Mouse (Mus musculus) kidney, embryonic 15.5 days (tissue): ENCODE data around the gene Alox12e. TPM values are rescaled to one million over a fixed set of nuclear protein-coding genes. Genes with fewer than 3 reads are reported as not detected.
A peak's percentile ranks its signal among the peaks of the same experiment; 100 is the strongest.

Source experiments
- ATAC-seq: fragments of 200-750 bp; cut with Nextera tagmentation; replicated peaks from 2 replicates; pipeline ENCODE4 v1.8.0; 2017; ENCODE audit warnings: moderate TSS enrichment; ENCODE audit not compliant: low FRiP score
- H3K27ac ChIP-seq: fragments of 300-500 bp; sonication (generic); 2 replicates; pipeline ENCODE4 v1.5.1; 2015; ENCODE audit warnings: mild to moderate bottlenecking, inconsistent platforms
- H3K27me3 ChIP-seq: fragments of 300-500 bp; sonication (generic); 2 replicates; pipeline ENCODE4 v1.6.1; 2015; ENCODE audit warnings: inconsistent platforms
- H3K36me3 ChIP-seq: fragments of 300-500 bp; sonication (generic); 2 replicates; pipeline ENCODE4 v1.6.1; 2015; ENCODE audit warnings: inconsistent platforms
- H3K4me1 ChIP-seq: fragments of 300-500 bp; sonication (generic); 2 replicates; pipeline ENCODE4 v1.6.1; 2015; ENCODE audit warnings: inconsistent platforms
- H3K4me2 ChIP-seq: fragments of 300-500 bp; sonication (generic); 2 replicates; pipeline ENCODE4 v1.6.1; 2015; ENCODE audit warnings: moderate library complexity, mild to moderate bottlenecking, inconsistent platforms
- H3K4me3 ChIP-seq: fragments of 300-500 bp; sonication (generic); replicated peaks from 2 replicates; pipeline ENCODE4 v1.5.1; 2015; ENCODE audit warnings: mild to moderate bottlenecking, inconsistent platforms
- H3K9ac ChIP-seq: fragments of 300-500 bp; sonication (generic); 2 replicates; pipeline ENCODE4 v1.6.1; 2015; ENCODE audit warnings: mild to moderate bottlenecking, inconsistent platforms
- H3K9me3 ChIP-seq: fragments of 300-500 bp; sonication (generic); replicated peaks from 2 replicates; pipeline ENCODE4 v1.6.1; 2016; ENCODE audit warnings: inconsistent platforms
- WGBS: fragments of 180-500 bp; shearing (Covaris S2); methylation state at CpG from one replicate; pipeline ENCODE4 v1.1.7; 2015; ENCODE audit warnings: mixed read lengths; 5-methylcytosine and 5-hydroxymethylcytosine counted together
- polyA plus RNA-seq: library from polyadenylated mRNA; unstranded; fragments of >200 nt; fragmentation: Nextera tagmentation; extraction: Ambion mirVana; gene quantifications from 2 replicates; pipeline ENCODE4 v1.2.1, GENCODE M21; 2015

The Alox12e gene
- polyA plus RNA-seq, 1 experiment from 2014 or later, result not detected

DNA sequence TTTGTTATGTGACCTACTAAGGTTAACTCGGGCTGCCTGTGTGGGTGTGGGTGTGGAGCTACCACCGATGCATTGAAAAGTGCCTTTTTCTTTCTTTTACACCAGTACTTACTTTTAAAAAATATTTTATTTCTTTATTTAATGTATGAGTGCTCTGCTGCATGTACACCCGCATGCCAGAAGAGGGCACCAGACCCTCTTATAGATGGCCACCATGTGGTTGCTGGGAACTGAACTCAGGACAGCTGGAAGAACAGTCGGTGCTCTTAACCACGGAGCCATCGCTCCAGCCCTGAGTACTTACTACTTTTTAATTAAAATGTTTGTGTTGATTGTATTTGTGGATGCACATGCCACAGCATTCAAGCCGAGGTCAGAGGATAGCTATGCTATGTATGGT is 8.6 kb downstream of the Alox12e start:
- no peaks in the 10 kb centered on the region for H3K36me3 ChIP-seq
- WGBS, result 35% methylated on average over 7 of the region's 7 CpGs
- H3K4me1 ChIP-seq, result no peaks in the 10 kb centered on the region
- no peak overlapping the region for H3K27ac ChIP-seq
- peaks cover 30% of the 10 kb centered on the region for H3K27me3 ChIP-seq
- no peak overlapping the region for H3K9ac ChIP-seq
- no peak overlapping the region for H3K4me2 ChIP-seq
- no peaks in the 10 kb centered on the region for H3K9me3 ChIP-seq
- ATAC-seq, result no peak
- no peak overlapping the region for H3K4me3 ChIP-seq

GRCm38 (mm10) chr11:70309341-70309740 is 13.1 kb downstream of the Alox12e start:
- Histone ChIP-seq H3K27ac (no peak overlapping the region), H3K27me3 (peaks cover 10% of the 10 kb centered on the region; the same call in 1 of the 2 replicates), H3K9me3 (no peaks in the 10 kb centered on the region), H3K9ac (no peak overlapping the region), H3K4me1 (peaks cover 15% of the 10 kb centered on the region), H3K4me3 (no peak overlapping the region), H3K4me2 (no peak overlapping the region), H3K36me3 (no peaks in the 10 kb centered on the region)
- WGBS, result 25% methylated on average over 9 of the region's 9 CpGs
- no peak for ATAC-seq

DNA sequence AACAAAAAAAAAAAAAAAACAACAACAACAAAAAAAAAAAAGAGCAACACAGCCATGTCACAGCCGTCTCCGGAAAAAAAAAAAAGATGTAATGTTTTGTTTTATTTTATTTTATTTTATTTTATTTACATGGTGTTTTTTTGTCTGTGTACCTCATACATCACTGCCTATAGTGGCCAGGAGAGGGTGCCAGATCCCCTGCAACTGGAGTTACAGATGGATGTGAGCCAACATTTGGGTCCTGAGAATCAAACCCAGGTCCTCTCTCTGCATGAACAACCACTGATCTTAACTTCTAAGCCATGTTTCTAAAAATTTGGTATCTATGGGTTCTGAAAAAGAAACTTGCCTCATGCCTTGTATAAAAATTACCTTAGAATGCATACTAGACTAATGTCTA is 14.1 kb downstream of the Alox12e start:
- peaks cover 10% of the 10 kb centered on the region; the same call in 1 of the 2 replicates for H3K27me3 ChIP-seq
- WGBS, result 97% methylated on average over 2 of the region's 2 CpGs
- H3K9ac ChIP-seq, result no peak overlapping the region
- H3K36me3 ChIP-seq, result no peaks in the 10 kb centered on the region
- H3K4me3 ChIP-seq, result no peak overlapping the region
- no peak overlapping the region for H3K27ac ChIP-seq
- no peak overlapping the region for H3K4me2 ChIP-seq
- ATAC-seq, result no peak
- peaks cover 15% of the 10 kb centered on the region for H3K4me1 ChIP-seq
- H3K9me3 ChIP-seq, result no peaks in the 10 kb centered on the region

GRCm38 (mm10) chr11:70306159-70306558 is 16.3 kb downstream of the Alox12e start:
- WGBS, result 20% methylated on average over 7 of the region's 7 CpGs
- H3K9ac ChIP-seq, result no peak overlapping the region
- H3K4me1 ChIP-seq, result peaks cover 15% of the 10 kb centered on the region
- no peak for ATAC-seq
- peaks cover 1% of the 10 kb centered on the region; the same call in 1 of the 2 replicates for H3K9me3 ChIP-seq
- 0 out of 2 replicates have a peak overlapping the region, but pooled peaks have one; percentile 4 for H3K27ac ChIP-seq
- H3K4me3 ChIP-seq, result no peak overlapping the region
- no peaks in the 10 kb centered on the region for H3K36me3 ChIP-seq
- H3K27me3 ChIP-seq, result peaks cover 10% of the 10 kb centered on the region; the same call in 1 of the 2 replicates
- H3K4me2 ChIP-seq, result no peak overlapping the region

- Histone ChIP-seq H3K36me3 (no peaks in the 10 kb centered on the region), H3K4me3 (no peak overlapping the region), H3K9me3 (peaks cover 3% of the 10 kb centered on the region; the same call in 1 of the 2 replicates), H3K27ac (0 out of 2 replicates have a peak overlapping the region, but pooled peaks have one; percentile 4), H3K9ac (no peak overlapping the region), H3K4me1 (peaks cover 15% of the 10 kb centered on the region), H3K4me2 (no peak overlapping the region), H3K27me3 (no peaks in the 10 kb centered on the region)
- WGBS, result 78% methylated on average over 4 of the region's 4 CpGs
- no peak for ATAC-seq
These were observed 20.1 kb downstream of the Alox12e start for GRCm38 (mm10) chr11:70302293-70302692.

- peaks cover 3% of the 10 kb centered on the region; the same call in 1 of the 2 replicates for H3K9me3 ChIP-seq
- no peaks in the 10 kb centered on the region for H3K27me3 ChIP-seq
- 37% methylated on average over 12 of the region's 12 CpGs for WGBS
- no peaks in the 10 kb centered on the region for H3K4me1 ChIP-seq
- peak overlapping the region; percentile 68 for H3K27ac ChIP-seq
- no peak overlapping the region for H3K4me3 ChIP-seq
- no peak for ATAC-seq
- H3K36me3 ChIP-seq, result no peaks in the 10 kb centered on the region
- peak overlapping the region; percentile 22; the same call in 1 of the 2 replicates for H3K4me2 ChIP-seq
- H3K9ac ChIP-seq, result no peak overlapping the region
These were observed 24.5 kb downstream of the Alox12e start for GRCm38 (mm10) chr11:70297836-70298454.

DNA sequence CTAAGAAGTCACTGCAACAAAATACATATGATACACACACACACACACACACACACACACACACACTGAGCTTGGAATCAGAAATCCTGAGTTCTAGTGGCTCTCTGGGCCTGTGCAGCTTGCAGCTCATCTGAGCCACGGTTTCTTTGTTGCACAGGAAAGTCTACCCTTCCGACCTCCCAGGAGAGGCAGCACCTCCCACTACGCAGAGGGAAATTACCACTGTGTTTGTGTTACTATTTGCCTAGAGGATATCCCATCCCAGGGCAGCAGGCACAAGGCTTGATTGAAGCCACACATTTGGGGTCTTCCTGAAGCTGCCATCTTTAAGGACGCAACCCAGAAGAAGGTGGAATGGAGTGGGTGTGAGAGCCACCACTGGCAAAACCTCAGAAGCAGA is 25.0 kb downstream of the Alox12e start:
- H3K4me1 ChIP-seq, result no peaks in the 10 kb centered on the region
- no peak overlapping the region for H3K4me3 ChIP-seq
- ATAC-seq, result no peak
- no peaks in the 10 kb centered on the region for H3K27me3 ChIP-seq
- no peak overlapping the region for H3K9ac ChIP-seq
- no peak overlapping the region for H3K4me2 ChIP-seq
- H3K27ac ChIP-seq, result peak overlapping the region; percentile 68
- H3K9me3 ChIP-seq, result peaks cover 3% of the 10 kb centered on the region; the same call in 1 of the 2 replicates
- whole genome bisulfite sequencing, result 28% methylated on average over 4 of the region's 4 CpGs
- no peaks in the 10 kb centered on the region for H3K36me3 ChIP-seq

GRCm38 (mm10) chr11:70293881-70294280 is 28.5 kb downstream of the Alox12e start:
- H3K36me3 ChIP-seq, result no peaks in the 10 kb centered on the region
- no peaks in the 10 kb centered on the region for H3K27me3 ChIP-seq
- H3K9me3 ChIP-seq, result no peaks in the 10 kb centered on the region
- no peak overlapping the region for H3K27ac ChIP-seq
- no peak overlapping the region for H3K4me3 ChIP-seq
- no peak for ATAC-seq
- no peak overlapping the region for H3K4me2 ChIP-seq
- no peak overlapping the region for H3K9ac ChIP-seq
- 0 out of 2 replicates have a peak, but pooled peaks cover 4% of the 10 kb centered on the region for H3K4me1 ChIP-seq
- WGBS, result 91% methylated on average over 6 of the region's 6 CpGs

DNA sequence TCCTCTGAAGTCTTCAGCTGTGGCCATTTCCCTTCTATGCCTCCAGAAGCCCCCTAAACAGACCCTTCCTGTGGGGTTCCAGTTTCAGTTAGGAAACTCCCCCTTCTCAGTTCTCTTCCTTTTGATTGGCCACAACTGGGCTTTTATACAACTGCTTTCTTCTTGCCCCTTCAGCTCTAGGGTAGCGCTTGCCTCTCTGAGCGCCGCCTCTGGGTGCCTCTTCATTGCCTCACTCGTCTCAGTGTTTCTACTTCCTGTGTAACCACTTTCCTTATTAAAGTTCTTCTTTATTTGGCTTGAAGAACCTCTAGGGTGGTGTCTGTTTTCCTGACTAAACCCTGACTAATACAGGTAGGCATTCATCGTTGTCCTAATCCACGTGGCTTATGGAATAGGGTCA is 31.2 kb downstream of the Alox12e start:
- no peak overlapping the region for H3K4me3 ChIP-seq
- no peak overlapping the region for H3K27ac ChIP-seq
- no peaks in the 10 kb centered on the region for H3K27me3 ChIP-seq
- no peak overlapping the region for H3K9ac ChIP-seq
- H3K4me1 ChIP-seq, result 0 out of 2 replicates have a peak, but pooled peaks cover 4% of the 10 kb centered on the region
- H3K9me3 ChIP-seq, result no peaks in the 10 kb centered on the region
- ATAC-seq, result no peak
- WGBS, result 91% methylated on average over 6 of the region's 6 CpGs
- no peaks in the 10 kb centered on the region for H3K36me3 ChIP-seq
- no peak overlapping the region for H3K4me2 ChIP-seq

GRCm38 (mm10) chr11:70289236-70289635 is 33.2 kb downstream of the Alox12e start:
- H3K9ac ChIP-seq, result no peak overlapping the region
- H3K27ac ChIP-seq, result no peak overlapping the region
- H3K4me2 ChIP-seq, result no peak overlapping the region
- H3K36me3 ChIP-seq, result no peaks in the 10 kb centered on the region
- no peak for ATAC-seq
- no peaks in the 10 kb centered on the region for H3K27me3 ChIP-seq
- no peak overlapping the region for H3K4me3 ChIP-seq
- 49% methylated on average over 6 of the region's 6 CpGs for WGBS
- H3K9me3 ChIP-seq, result no peaks in the 10 kb centered on the region
- H3K4me1 ChIP-seq, result 0 out of 2 replicates have a peak, but pooled peaks cover 4% of the 10 kb centered on the region

GRCm38 (mm10) chr11:70288102-70288501 is 34.3 kb downstream of the Alox12e start:
- no peaks in the 10 kb centered on the region for H3K27me3 ChIP-seq
- no peak overlapping the region for H3K4me2 ChIP-seq
- H3K4me3 ChIP-seq, result no peak overlapping the region
- H3K36me3 ChIP-seq, result no peaks in the 10 kb centered on the region
- H3K9ac ChIP-seq, result no peak overlapping the region
- no peak overlapping the region for H3K27ac ChIP-seq
- no peak for ATAC-seq
- H3K4me1 ChIP-seq, result 0 out of 2 replicates have a peak, but pooled peaks cover 8% of the 10 kb centered on the region
- WGBS, result 84% methylated on average over 10 of the region's 10 CpGs
- H3K9me3 ChIP-seq, result no peaks in the 10 kb centered on the region

GRCm38 (mm10) chr11:70285686-70286085 is 36.7 kb downstream of the Alox12e start:
- no peak overlapping the region for H3K4me3 ChIP-seq
- no peak overlapping the region for H3K27ac ChIP-seq
- no peak overlapping the region for H3K4me2 ChIP-seq
- no peaks in the 10 kb centered on the region for H3K9me3 ChIP-seq
- H3K9ac ChIP-seq, result no peak overlapping the region
- H3K27me3 ChIP-seq, result no peaks in the 10 kb centered on the region
- H3K4me1 ChIP-seq, result 0 out of 2 replicates have a peak, but pooled peaks cover 8% of the 10 kb centered on the region
- ATAC-seq, result no peak
- H3K36me3 ChIP-seq, result no peaks in the 10 kb centered on the region
- 76% methylated on average over 5 of the region's 5 CpGs for WGBS
